Mouse (Mus musculus): ENCODE data around the gene Efna3. TPM values are rescaled to one million over a fixed set of nuclear protein-coding genes. Genes with fewer than 3 reads are reported as not detected.

Gene Efna3
- polyA plus RNA-seq, 1 experiment from 2014 or later: 29.2 TPM

GRCm38 (mm10) chr3:89321183-89322130 is 1.3 kb downstream of the Efna3 start:
- Histone ChIP-seq H3K36me3 (ENCODE audit: control insufficient read depth, insufficient read depth, low read length) (no peaks in the 10 kb centered on the region), H3K4me3 (ENCODE audit: low read depth, low read length) (peak overlapping the region; percentile 56), H3K4me1 (replicated peaks; ENCODE audit: control insufficient read depth, insufficient read depth) (peaks cover 13% of the 10 kb centered on the region), H3K9ac (ENCODE audit: low read length) (peak overlapping the region; percentile 47), H3K4me2 (replicated peaks; ENCODE audit: low read depth) (peak overlapping the region; percentile 99), H3K27ac (replicated peaks) (no peak overlapping the region; the same call in 1 of the 2 replicates), H3K9me3 (ENCODE audit: control insufficient read depth, low read length) (no peaks in the 10 kb centered on the region), H3K27me3 (ENCODE audit: control insufficient read depth, insufficient read depth, low read length) (no peaks in the 10 kb centered on the region)
- WGBS: 1% methylated on average over 64 of the region's 66 CpGs
- ATAC-seq (ENCODE audit: low FRiP score, low TSS enrichment) (no peak), DNase-seq (ENCODE audit: low spot score) (peak; percentile 42)
- TF ChIP-seq EP300 (optimal IDR thresholded peaks at IDR 0.05) (no peak), CTCF (IDR thresholded peaks at IDR 0.05; ENCODE audit: low read depth) (no peak)

GRCm38 (mm10) chr3:89320581-89321182 is 2.1 kb downstream of the Efna3 start:
- peak overlapping the region; percentile 56 for H3K4me3 ChIP-seq (ENCODE audit: low read depth, low read length)
- H3K4me2 ChIP-seq (replicated peaks; ENCODE audit: low read depth): peak overlapping the region; percentile 99
- H3K9me3 ChIP-seq (ENCODE audit: control insufficient read depth, low read length): no peaks in the 10 kb centered on the region
- H3K9ac ChIP-seq (ENCODE audit: low read length): peak overlapping the region; percentile 47
- no peaks in the 10 kb centered on the region for H3K36me3 ChIP-seq (ENCODE audit: control insufficient read depth, insufficient read depth, low read length)
- ATAC-seq (ENCODE audit: low FRiP score, low TSS enrichment) (no peak), DNase-seq (ENCODE audit: low spot score) (peak; percentile 54)
- WGBS: under 1% methylated on average over 40 of the region's 41 CpGs
- no peak overlapping the region; the same call in 1 of the 2 replicates for H3K27ac ChIP-seq (replicated peaks)
- H3K4me1 ChIP-seq (replicated peaks; ENCODE audit: control insufficient read depth, insufficient read depth): peaks cover 13% of the 10 kb centered on the region
- H3K27me3 ChIP-seq (ENCODE audit: control insufficient read depth, insufficient read depth, low read length): no peaks in the 10 kb centered on the region
- TF ChIP-seq CTCF (IDR thresholded peaks at IDR 0.05; ENCODE audit: low read depth) (no peak), EP300 (optimal IDR thresholded peaks at IDR 0.05) (no peak)

- Histone ChIP-seq H3K36me3 (ENCODE audit: control insufficient read depth, insufficient read depth, low read length) (no peaks in the 10 kb centered on the region), H3K27ac (replicated peaks) (0 out of 2 replicates have a peak overlapping the region, but pooled peaks have one; percentile 30), H3K4me3 (ENCODE audit: low read depth, low read length) (peak overlapping the region; percentile 56), H3K9me3 (ENCODE audit: control insufficient read depth, low read length) (no peaks in the 10 kb centered on the region), H3K27me3 (ENCODE audit: control insufficient read depth, insufficient read depth, low read length) (no peaks in the 10 kb centered on the region), H3K4me1 (replicated peaks; ENCODE audit: control insufficient read depth, insufficient read depth) (peaks cover 15% of the 10 kb centered on the region), H3K4me2 (replicated peaks; ENCODE audit: low read depth) (peak overlapping the region; percentile 99), H3K9ac (ENCODE audit: low read length) (peak overlapping the region; percentile 49; the same call in 1 of the 2 replicates)
- ATAC-seq (ENCODE audit: low FRiP score, low TSS enrichment) (no peak), DNase-seq (ENCODE audit: low spot score) (peak; percentile 37)
- TF ChIP-seq CTCF (IDR thresholded peaks at IDR 0.05; ENCODE audit: low read depth) (no peak), EP300 (optimal IDR thresholded peaks at IDR 0.05) (no peak)
- WGBS: 3% methylated on average over 51 of the region's 58 CpGs
These were observed 3.0 kb downstream of the Efna3 start for GRCm38 (mm10) chr3:89319591-89320350.

GRCm38 (mm10) chr3:89318971-89319590 is 3.7 kb downstream of the Efna3 start:
- peaks cover 15% of the 10 kb centered on the region for H3K4me1 ChIP-seq (replicated peaks; ENCODE audit: control insufficient read depth, insufficient read depth)

GRCm38 (mm10) chr3:89318316-89318715 is 4.4 kb downstream of the Efna3 start:
- Histone ChIP-seq H3K9ac (ENCODE audit: low read length) (no peak overlapping the region), H3K4me3 (ENCODE audit: low read depth, low read length) (no peak overlapping the region), H3K36me3 (ENCODE audit: control insufficient read depth, insufficient read depth, low read length) (no peaks in the 10 kb centered on the region), H3K9me3 (ENCODE audit: control insufficient read depth, low read length) (no peaks in the 10 kb centered on the region), H3K27me3 (ENCODE audit: control insufficient read depth, insufficient read depth, low read length) (no peaks in the 10 kb centered on the region), H3K4me1 (replicated peaks; ENCODE audit: control insufficient read depth, insufficient read depth) (peaks cover 15% of the 10 kb centered on the region), H3K27ac (replicated peaks) (peak overlapping the region; percentile 58; the same call in 1 of the 2 replicates), H3K4me2 (replicated peaks; ENCODE audit: low read depth) (no peak overlapping the region)
- DNase-seq (ENCODE audit: low spot score) (no peak), ATAC-seq (ENCODE audit: low FRiP score, low TSS enrichment) (no peak)
- WGBS: 62% methylated on average over 8 of the region's 8 CpGs
- TF ChIP-seq EP300 (optimal IDR thresholded peaks at IDR 0.05): no peak
- TF ChIP-seq CTCF (IDR thresholded peaks at IDR 0.05; ENCODE audit: low read depth): no peak

More at GRCm38 (mm10) chr3:89318971-89319590, 3.7 kb downstream of the Efna3 start:
- Histone ChIP-seq H3K36me3 (ENCODE audit: control insufficient read depth, insufficient read depth, low read length) (no peaks in the 10 kb centered on the region), H3K9ac (ENCODE audit: low read length) (peak overlapping the region; percentile 49; the same call in 1 of the 2 replicates), H3K9me3 (ENCODE audit: control insufficient read depth, low read length) (no peaks in the 10 kb centered on the region), H3K27me3 (ENCODE audit: control insufficient read depth, insufficient read depth, low read length) (no peaks in the 10 kb centered on the region), H3K4me3 (ENCODE audit: low read depth, low read length) (peak overlapping the region; percentile 56), H3K27ac (replicated peaks) (0 out of 2 replicates have a peak overlapping the region, but pooled peaks have one; percentile 30), H3K4me2 (replicated peaks; ENCODE audit: low read depth) (peak overlapping the region; percentile 99)
- DNase-seq (ENCODE audit: low spot score) (no peak), ATAC-seq (ENCODE audit: low FRiP score, low TSS enrichment) (no peak)
- 30% methylated on average over 21 of the region's 21 CpGs for WGBS
- TF ChIP-seq EP300 (optimal IDR thresholded peaks at IDR 0.05) (no peak), CTCF (IDR thresholded peaks at IDR 0.05; ENCODE audit: low read depth) (no peak)

All from stomach, postnatal 0 days (tissue).